Mouse (Mus musculus): ENCODE measurements around the gene Ldb1. TPM values are rescaled to one million over a fixed set of nuclear protein-coding genes. Genes with fewer than 3 reads are reported as not detected.

Ldb1 gene
- polyA plus RNA-seq, 1 experiment from 2014 or later = 68.0 TPM

DNA sequence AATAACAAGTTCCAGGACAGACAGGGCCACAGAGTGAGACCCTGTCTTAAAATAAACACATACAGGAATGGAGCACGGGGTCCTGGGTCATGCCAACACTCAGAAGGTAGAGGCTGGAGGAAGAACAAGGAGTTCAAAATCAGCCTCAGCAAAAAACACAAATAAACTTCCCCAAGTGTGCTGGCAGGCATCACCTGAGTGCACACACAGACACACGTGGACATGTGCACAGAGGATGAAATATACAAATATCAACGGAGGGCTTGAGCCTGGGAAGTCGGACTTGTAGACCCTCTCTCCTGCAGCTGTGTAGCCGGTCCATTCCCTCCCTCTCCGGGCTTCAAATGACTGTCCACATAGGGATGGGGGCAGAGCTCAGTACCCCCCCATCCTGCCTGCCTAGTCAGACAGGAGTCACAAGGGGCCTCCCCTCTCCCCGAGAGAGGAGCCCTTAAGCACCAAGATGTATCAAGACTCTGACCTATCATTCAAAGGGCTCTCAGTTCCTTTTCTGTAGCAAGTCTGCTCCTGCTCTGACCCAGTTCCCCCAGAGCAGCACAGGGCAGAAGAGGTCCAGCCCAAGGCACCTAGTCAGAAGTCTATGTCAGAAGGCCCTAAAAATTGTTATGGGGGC is 3.6 kb downstream of the Ldb1 start:
- 0 out of 2 replicates have a peak, but pooled peaks cover 2% of the 10 kb centered on the region for H3K36me3 ChIP-seq (ENCODE audit: control insufficient read depth, insufficient read depth)
- 15% methylated on average over 7 of the region's 7 CpGs for WGBS

DNA sequence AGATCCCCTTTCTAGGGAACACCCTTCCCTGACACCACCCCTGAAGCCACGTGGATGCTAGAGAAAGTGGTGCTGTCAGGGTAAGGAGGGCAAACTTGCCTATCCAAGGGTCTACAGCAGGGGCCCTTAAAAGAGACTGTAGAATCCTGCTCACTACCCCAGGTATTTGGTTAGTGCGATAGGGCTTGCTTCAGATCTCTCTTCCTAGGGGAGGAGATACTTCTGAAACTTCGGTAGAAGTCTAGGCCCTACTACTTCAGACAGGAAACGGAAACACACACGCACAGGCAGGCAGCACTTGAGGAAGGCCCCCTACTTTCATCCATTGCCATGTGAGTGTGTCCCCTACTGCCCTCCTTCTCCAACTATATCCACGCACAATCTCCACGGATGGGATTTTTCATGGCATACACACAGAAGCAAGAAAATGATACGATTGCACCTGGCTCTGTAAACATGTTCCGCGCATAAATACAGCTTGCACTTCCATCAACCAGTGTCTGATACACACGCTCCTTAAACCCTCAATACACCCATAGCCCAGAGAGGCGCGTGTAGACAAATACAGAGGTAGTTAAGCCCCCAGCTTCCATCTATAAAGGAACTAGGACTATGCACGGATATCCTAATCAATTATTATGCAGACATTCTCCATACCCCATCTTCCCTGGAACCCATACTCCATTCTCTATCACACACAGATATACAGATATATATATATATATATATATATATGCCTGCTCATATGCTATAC is 4.7 kb downstream of the Ldb1 start:
- Histone ChIP-seq H3K27me3 (ENCODE audit: control insufficient read depth, insufficient read depth, low read length) (no peaks in the 10 kb centered on the region), H3K9me3 (replicated peaks; ENCODE audit: control insufficient read depth, low read length) (no peaks in the 10 kb centered on the region), H3K9ac (ENCODE audit: low read length) (peak overlapping the region; percentile 95), H3K4me1 (ENCODE audit: control insufficient read depth, insufficient read depth, low read length) (peaks cover 63% of the 10 kb centered on the region), H3K4me2 (ENCODE audit: low read depth, low read length) (peak overlapping the region; percentile 97), H3K27ac (ENCODE audit: low read length) (peak overlapping the region; percentile 91), H3K4me3 (ENCODE audit: low read length) (peak overlapping the region; percentile 86), H3K36me3 (ENCODE audit: control insufficient read depth, insufficient read depth) (peaks cover 13% of the 10 kb centered on the region)
- ATAC-seq (replicated peaks; ENCODE audit: extremely low read depth, insufficient read depth, low FRiP score) = no peak
- WGBS = 36% methylated on average over 14 of the region's 14 CpGs

More for the DNA sequence above, 3.6 kb downstream of the Ldb1 start:
- Histone ChIP-seq H3K4me3 (ENCODE audit: low read length) (peak overlapping the region; percentile 98), H3K27me3 (ENCODE audit: control insufficient read depth, insufficient read depth, low read length) (no peaks in the 10 kb centered on the region), H3K9me3 (replicated peaks; ENCODE audit: control insufficient read depth, low read length) (no peaks in the 10 kb centered on the region), H3K4me2 (ENCODE audit: low read depth, low read length) (peak overlapping the region; percentile 97), H3K4me1 (ENCODE audit: control insufficient read depth, insufficient read depth, low read length) (peaks cover 71% of the 10 kb centered on the region), H3K9ac (ENCODE audit: low read length) (peak overlapping the region; percentile 97), H3K27ac (ENCODE audit: low read length) (peak overlapping the region; percentile 99)
- ATAC-seq (replicated peaks; ENCODE audit: extremely low read depth, insufficient read depth, low FRiP score) = no peak

DNA sequence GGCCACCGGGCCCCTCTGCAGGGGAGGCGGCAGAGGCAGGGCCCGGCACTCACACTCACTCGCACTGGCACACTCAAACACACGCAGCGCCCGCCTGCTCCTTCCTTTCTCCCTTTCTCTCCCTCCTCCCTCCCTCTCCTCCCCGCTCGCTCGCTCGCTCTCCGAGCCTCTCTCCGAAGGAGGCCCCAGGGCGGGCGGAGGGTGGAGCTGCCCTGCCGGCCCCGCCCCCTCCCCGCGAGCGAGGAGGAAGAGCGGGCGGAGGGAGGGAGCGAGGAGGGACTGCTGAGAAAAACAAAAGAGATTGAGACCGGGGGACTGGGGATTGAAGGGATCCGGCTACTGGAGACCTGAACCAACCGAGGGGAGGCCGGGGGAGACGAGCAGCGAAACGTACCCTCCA is 5.5 kb downstream of the Ldb1 start:
- no peaks in the 10 kb centered on the region for H3K9me3 ChIP-seq (replicated peaks; ENCODE audit: control insufficient read depth, low read length)
- peak; percentile 77 for ATAC-seq (replicated peaks; ENCODE audit: extremely low read depth, insufficient read depth, low FRiP score)
- 2% methylated on average over 24 of the region's 30 CpGs for WGBS
- peaks cover 21% of the 10 kb centered on the region for H3K36me3 ChIP-seq (ENCODE audit: control insufficient read depth, insufficient read depth)
- peak overlapping the region; percentile 97 for H3K4me2 ChIP-seq (ENCODE audit: low read depth, low read length)
- H3K4me1 ChIP-seq (ENCODE audit: control insufficient read depth, insufficient read depth, low read length) = peaks cover 63% of the 10 kb centered on the region
- peak overlapping the region; percentile 95 for H3K9ac ChIP-seq (ENCODE audit: low read length)
- peak overlapping the region; percentile 86 for H3K4me3 ChIP-seq (ENCODE audit: low read length)
- H3K27me3 ChIP-seq (ENCODE audit: control insufficient read depth, insufficient read depth, low read length) = no peaks in the 10 kb centered on the region
- H3K27ac ChIP-seq (ENCODE audit: low read length) = peak overlapping the region; percentile 91

DNA sequence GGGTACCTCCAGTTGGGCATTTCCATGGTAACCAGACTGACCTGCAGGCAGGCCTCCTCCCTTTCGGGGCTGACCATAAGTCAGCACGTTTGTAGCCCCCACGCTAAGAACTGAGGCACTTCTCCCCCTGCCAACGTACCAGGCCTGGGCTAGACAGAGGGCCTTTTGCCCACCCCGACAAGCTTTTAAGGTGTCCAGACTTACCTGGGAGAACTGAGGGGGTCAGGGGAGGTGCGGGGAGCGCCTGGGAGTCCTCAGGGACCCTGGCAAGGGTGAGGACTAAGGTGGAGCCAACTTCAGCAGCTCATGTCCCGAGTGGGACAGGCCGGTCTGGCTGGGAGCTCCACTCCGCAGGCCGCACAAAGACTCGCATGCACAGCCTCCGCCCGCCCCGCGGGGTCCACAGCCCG is 6.2 kb downstream of the Ldb1 start:
- peaks cover 27% of the 10 kb centered on the region for H3K36me3 ChIP-seq (ENCODE audit: control insufficient read depth, insufficient read depth)
- H3K27me3 ChIP-seq (ENCODE audit: control insufficient read depth, insufficient read depth, low read length) = no peaks in the 10 kb centered on the region
- H3K9me3 ChIP-seq (replicated peaks; ENCODE audit: control insufficient read depth, low read length) = no peaks in the 10 kb centered on the region
- peak overlapping the region; percentile 86 for H3K4me3 ChIP-seq (ENCODE audit: low read length)
- 0 out of 2 replicates have a peak, but pooled peaks have one; percentile 5 for ATAC-seq (replicated peaks; ENCODE audit: extremely low read depth, insufficient read depth, low FRiP score)
- H3K4me1 ChIP-seq (ENCODE audit: control insufficient read depth, insufficient read depth, low read length) = peaks cover 61% of the 10 kb centered on the region
- 1% methylated on average over 17 of the region's 17 CpGs for WGBS
- H3K27ac ChIP-seq (ENCODE audit: low read length) = peak overlapping the region; percentile 91
- H3K9ac ChIP-seq (ENCODE audit: low read length) = peak overlapping the region; percentile 95
- H3K4me2 ChIP-seq (ENCODE audit: low read depth, low read length) = peak overlapping the region; percentile 97

DNA sequence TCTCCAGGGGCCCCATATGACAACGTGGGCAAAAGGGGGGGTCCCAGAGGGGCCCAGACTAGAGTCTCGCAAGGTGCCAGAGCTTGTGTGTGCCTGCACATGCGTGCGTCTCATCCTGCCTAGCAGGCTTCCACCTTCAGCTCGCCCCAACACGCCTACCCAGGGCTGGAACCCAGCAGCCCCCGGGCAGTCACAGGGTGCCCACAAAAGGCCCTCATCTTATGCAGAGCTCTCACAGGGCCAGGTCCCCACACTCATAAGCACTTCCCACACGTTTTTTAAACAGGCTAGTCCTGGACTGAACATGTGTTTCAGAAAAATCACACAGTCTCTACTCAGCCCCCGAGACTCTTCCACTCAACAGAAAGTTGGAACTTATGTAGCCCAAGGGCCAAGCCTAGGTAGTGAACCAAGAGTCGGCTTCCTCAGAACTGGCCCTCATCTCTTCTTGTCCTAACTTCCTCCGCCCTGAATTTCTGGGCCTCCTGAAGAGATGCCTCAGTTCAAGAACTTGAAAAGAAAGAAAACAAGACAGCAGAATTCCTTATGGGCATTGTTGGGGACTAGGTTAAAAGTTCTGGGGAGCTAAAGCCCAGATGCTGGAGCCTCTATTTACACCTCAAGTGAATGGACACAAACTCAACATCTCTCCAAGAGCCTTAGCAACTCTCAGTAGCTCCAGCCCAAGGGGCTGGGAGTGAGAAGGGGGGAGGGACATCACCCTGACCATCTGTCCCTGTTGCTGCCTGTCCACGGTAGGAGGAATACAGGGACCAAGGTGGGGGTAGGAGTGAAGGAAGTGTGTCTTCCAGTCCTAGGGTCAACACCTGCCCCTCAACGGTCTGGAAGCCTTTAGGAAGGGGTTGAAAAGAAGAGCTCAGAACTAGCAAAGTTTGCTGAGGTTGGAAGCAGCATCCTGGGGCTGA is 6.8 kb downstream of the Ldb1 start:
- peak overlapping the region; percentile 86 for H3K4me3 ChIP-seq (ENCODE audit: low read length)
- 7% methylated on average over 13 of the region's 13 CpGs for whole genome bisulfite sequencing
- peaks cover 54% of the 10 kb centered on the region for H3K4me1 ChIP-seq (ENCODE audit: control insufficient read depth, insufficient read depth, low read length)
- peak overlapping the region; percentile 91 for H3K27ac ChIP-seq (ENCODE audit: low read length)
- peaks cover 34% of the 10 kb centered on the region for H3K36me3 ChIP-seq (ENCODE audit: control insufficient read depth, insufficient read depth)
- peak overlapping the region; percentile 95 for H3K9ac ChIP-seq (ENCODE audit: low read length)
- no peaks in the 10 kb centered on the region for H3K9me3 ChIP-seq (replicated peaks; ENCODE audit: control insufficient read depth, low read length)
- ATAC-seq (replicated peaks; ENCODE audit: extremely low read depth, insufficient read depth, low FRiP score) = no peak
- no peaks in the 10 kb centered on the region for H3K27me3 ChIP-seq (ENCODE audit: control insufficient read depth, insufficient read depth, low read length)
- H3K4me2 ChIP-seq (ENCODE audit: low read depth, low read length) = peak overlapping the region; percentile 97

DNA sequence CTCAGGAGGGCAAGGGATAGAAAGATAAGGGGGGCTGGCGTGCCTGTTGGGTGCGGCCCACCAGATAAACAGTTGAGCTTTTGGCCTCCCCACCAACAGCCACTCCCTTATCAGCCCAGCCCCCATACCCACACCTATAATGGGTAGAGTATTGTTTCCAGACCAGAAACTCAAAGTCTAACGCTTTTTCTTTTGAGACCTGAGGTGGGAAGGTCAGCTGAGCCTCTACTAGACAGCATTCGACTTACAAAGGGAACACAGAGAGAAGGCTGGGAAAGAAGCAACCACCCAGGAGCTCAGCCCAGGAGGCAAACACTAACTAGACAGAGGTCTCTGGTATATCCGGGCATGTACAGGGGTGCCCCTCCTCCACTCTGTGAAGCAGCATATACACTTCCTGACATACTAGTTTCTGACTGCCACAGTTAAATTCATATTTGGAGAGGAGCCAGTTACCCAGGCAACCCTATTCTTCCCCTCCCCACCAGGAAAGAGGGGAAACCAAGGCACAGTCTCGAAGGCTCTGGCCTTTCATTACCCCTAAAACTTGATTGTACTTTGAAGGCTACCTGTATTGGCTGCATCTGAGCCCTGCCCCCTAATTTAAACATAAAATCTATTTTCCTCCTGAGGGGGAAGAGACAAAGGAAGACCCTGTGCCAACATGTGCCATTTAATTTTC is 7.6 kb downstream of the Ldb1 start:
- peak overlapping the region; percentile 86 for H3K4me3 ChIP-seq (ENCODE audit: low read length)
- H3K4me1 ChIP-seq (ENCODE audit: control insufficient read depth, insufficient read depth, low read length) = peaks cover 46% of the 10 kb centered on the region
- peak overlapping the region; percentile 97 for H3K4me2 ChIP-seq (ENCODE audit: low read depth, low read length)
- H3K9me3 ChIP-seq (replicated peaks; ENCODE audit: control insufficient read depth, low read length) = no peaks in the 10 kb centered on the region
- 12% methylated on average over 6 of the region's 6 CpGs for WGBS
- peak overlapping the region; percentile 61 for H3K27ac ChIP-seq (ENCODE audit: low read length)
- H3K9ac ChIP-seq (ENCODE audit: low read length) = peak overlapping the region; percentile 95
- ATAC-seq (replicated peaks; ENCODE audit: extremely low read depth, insufficient read depth, low FRiP score) = no peak
- no peaks in the 10 kb centered on the region for H3K27me3 ChIP-seq (ENCODE audit: control insufficient read depth, insufficient read depth, low read length)
- peaks cover 42% of the 10 kb centered on the region for H3K36me3 ChIP-seq (ENCODE audit: control insufficient read depth, insufficient read depth)

DNA sequence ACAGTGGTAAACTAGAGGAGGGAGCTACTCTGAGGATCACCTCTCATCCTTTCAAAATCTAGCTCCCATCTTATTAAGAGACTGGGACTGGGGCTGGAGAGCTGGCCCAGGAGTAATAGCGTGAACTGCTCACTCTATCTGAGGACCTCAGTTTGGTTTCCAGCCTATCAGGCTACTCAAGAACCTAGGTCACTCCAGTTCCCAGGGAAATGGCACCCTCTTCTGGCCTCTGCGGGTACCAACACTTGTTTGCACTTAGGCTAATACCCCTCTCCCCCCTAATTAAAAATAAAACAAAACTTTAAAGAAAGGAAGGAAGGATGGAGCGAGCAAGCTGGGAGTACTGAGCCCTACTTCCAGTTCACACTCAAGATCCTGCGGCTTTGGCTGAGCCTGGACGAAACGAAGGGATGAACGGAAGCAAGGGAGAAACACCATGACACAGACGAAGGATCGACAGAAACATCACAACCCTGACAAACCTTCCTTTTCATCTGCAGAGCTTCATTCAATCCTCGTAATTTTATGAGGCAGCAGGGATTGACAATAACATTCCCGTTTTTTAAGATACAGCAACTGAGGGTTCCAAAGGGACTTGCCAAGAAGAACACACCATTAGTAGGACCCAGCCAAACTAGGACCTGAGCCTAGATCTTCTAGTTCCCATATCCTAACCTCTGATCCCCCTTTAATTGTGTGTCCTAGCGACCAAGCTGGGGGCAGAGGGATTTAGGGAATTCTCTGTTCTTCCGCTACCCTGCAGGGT is 8.4 kb downstream of the Ldb1 start:
- H3K4me3 ChIP-seq (ENCODE audit: low read length) = peak overlapping the region; percentile 86
- H3K9ac ChIP-seq (ENCODE audit: low read length) = peak overlapping the region; percentile 95
- H3K9me3 ChIP-seq (replicated peaks; ENCODE audit: control insufficient read depth, low read length) = no peaks in the 10 kb centered on the region
- H3K27me3 ChIP-seq (ENCODE audit: control insufficient read depth, insufficient read depth, low read length) = no peaks in the 10 kb centered on the region
- peak overlapping the region; percentile 97 for H3K4me2 ChIP-seq (ENCODE audit: low read depth, low read length)
- H3K27ac ChIP-seq (ENCODE audit: low read length) = peak overlapping the region; percentile 61; the same call in 1 of the 2 replicates
- H3K4me1 ChIP-seq (ENCODE audit: control insufficient read depth, insufficient read depth, low read length) = peaks cover 41% of the 10 kb centered on the region
- WGBS = 69% methylated on average over 13 of the region's 13 CpGs
- H3K36me3 ChIP-seq (ENCODE audit: control insufficient read depth, insufficient read depth) = peaks cover 48% of the 10 kb centered on the region
- ATAC-seq (replicated peaks; ENCODE audit: extremely low read depth, insufficient read depth, low FRiP score) = no peak

DNA sequence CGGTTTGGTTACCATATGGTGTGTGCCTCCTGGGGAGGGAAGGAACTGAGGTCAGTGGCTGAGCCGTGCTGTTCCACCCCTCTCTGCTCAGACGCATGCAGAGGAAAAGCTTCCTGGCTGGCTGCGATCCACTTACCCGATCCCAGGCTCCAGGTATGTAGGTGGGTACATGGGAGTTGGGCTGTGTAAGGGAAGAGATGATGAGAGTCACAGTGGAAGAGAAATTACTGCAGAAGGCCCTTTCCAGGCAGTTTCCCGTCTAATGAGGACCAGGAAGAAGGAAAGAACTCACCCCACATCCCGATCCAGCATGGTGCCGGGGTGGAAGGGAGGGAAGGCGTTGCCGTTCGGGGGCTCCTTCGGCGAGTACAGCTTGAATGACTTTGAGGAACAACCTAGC is 9.0 kb downstream of the Ldb1 start:
- 82% methylated on average over 13 of the region's 13 CpGs for WGBS
- Histone ChIP-seq H3K4me1 (ENCODE audit: control insufficient read depth, insufficient read depth, low read length) (peaks cover 34% of the 10 kb centered on the region), H3K4me3 (ENCODE audit: low read length) (no peak overlapping the region), H3K36me3 (ENCODE audit: control insufficient read depth, insufficient read depth) (peaks cover 48% of the 10 kb centered on the region), H3K9me3 (replicated peaks; ENCODE audit: control insufficient read depth, low read length) (no peaks in the 10 kb centered on the region), H3K9ac (ENCODE audit: low read length) (no peak overlapping the region), H3K27ac (ENCODE audit: low read length) (no peak overlapping the region), H3K27me3 (ENCODE audit: control insufficient read depth, insufficient read depth, low read length) (no peaks in the 10 kb centered on the region), H3K4me2 (ENCODE audit: low read depth, low read length) (no peak overlapping the region)
- no peak for ATAC-seq (replicated peaks; ENCODE audit: extremely low read depth, insufficient read depth, low FRiP score)

All from heart, embryonic 16.5 days (tissue).